Mouse (Mus musculus): ENCODE results near the gene Ano9.

Gene Ano9

GRCm38 (mm10) chr7:141099911-141100691 is 17.5 kb downstream of the Ano9 start, which contains the start of gene Sigirr:
Sigirr (minus strand) TSS chr7:141100572.
- DNase-seq (ENCODE audit: low spot score) = peak; percentile 20

GRCm38 (mm10) chr7:141097177-141097576 is 20.4 kb downstream of the Ano9 start:
- DNase-seq (ENCODE audit: low spot score) = no peak

- no peak for DNase-seq (ENCODE audit: low spot score)
Observed at GRCm38 (mm10) chr7:141096649-141097056, 21.0 kb downstream of the Ano9 start.

GRCm38 (mm10) chr7:141096021-141096420 is 21.6 kb downstream of the Ano9 start:
- no peak for DNase-seq (ENCODE audit: low spot score)

GRCm38 (mm10) chr7:141094487-141095205 is 23.0 kb downstream of the Ano9 start:
- no peak for DNase-seq (ENCODE audit: low spot score)

GRCm38 (mm10) chr7:141093950-141094349 is 23.7 kb downstream of the Ano9 start:
- DNase-seq (ENCODE audit: low spot score) = no peak

GRCm38 (mm10) chr7:141092051-141092735 is 25.4 kb downstream of the Ano9 start:
- peak; percentile 86 for DNase-seq (ENCODE audit: low spot score)

- no peak for DNase-seq (ENCODE audit: low spot score)
Observed at GRCm38 (mm10) chr7:141090228-141090627, 27.4 kb downstream of the Ano9 start.

- no peak for DNase-seq (ENCODE audit: low spot score)
Observed at GRCm38 (mm10) chr7:141088473-141088872, 29.1 kb downstream of the Ano9 start.

GRCm38 (mm10) chr7:141087894-141088293 is 29.7 kb downstream of the Ano9 start:
- no peak for DNase-seq (ENCODE audit: low spot score)

GRCm38 (mm10) chr7:141079481-141080449 is 37.8 kb downstream of the Ano9 start:
- no peak for DNase-seq (ENCODE audit: low spot score)

GRCm38 (mm10) chr7:141078876-141079275 is 38.7 kb downstream of the Ano9 start:
- no peak for DNase-seq (ENCODE audit: low spot score)

- no peak for DNase-seq (ENCODE audit: low spot score)
Observed at GRCm38 (mm10) chr7:141077841-141078240, 39.8 kb downstream of the Ano9 start, which contains the start of gene Pkp3. Pkp3 (plus strand) TSS chr7:141078218.

- no peak for DNase-seq (ENCODE audit: low spot score)
Observed at GRCm38 (mm10) chr7:141073782-141074181, 43.8 kb downstream of the Ano9 start.

GRCm38 (mm10) chr7:141072017-141072745 is 45.4 kb downstream of the Ano9 start:
- DNase-seq (ENCODE audit: low spot score) = peak; percentile 28

GRCm38 (mm10) chr7:141070058-141070862 is 47.3 kb downstream of the Ano9 start:
- DNase-seq (ENCODE audit: low spot score) = peak; percentile 91

- DNase-seq (ENCODE audit: low spot score) = no peak
Observed at GRCm38 (mm10) chr7:141068351-141068750, 49.3 kb downstream of the Ano9 start.

- no peak for DNase-seq (ENCODE audit: low spot score)
Observed at GRCm38 (mm10) chr7:141064576-141064975, 53.0 kb downstream of the Ano9 start.

- DNase-seq (ENCODE audit: low spot score) = no peak
Observed at GRCm38 (mm10) chr7:141064175-141064574, 53.4 kb downstream of the Ano9 start.

- no peak for DNase-seq (ENCODE audit: low spot score)
Observed at GRCm38 (mm10) chr7:141063353-141063752, 54.3 kb downstream of the Ano9 start.

Measured in retina, embryonic 14.5 days (tissue).